Mouse (Mus musculus) cerebellum, postnatal 25 days (tissue): Measurements from ENCODE around the gene Gpatch3.

Experiments
- DNase-seq, 2 experiments: peaks; one replicate each; pipeline ENCODE4 v3.0.0; 2021; ENCODE audit warnings: mixed read lengths in 2 of 2

The Gpatch3 gene

DNA sequence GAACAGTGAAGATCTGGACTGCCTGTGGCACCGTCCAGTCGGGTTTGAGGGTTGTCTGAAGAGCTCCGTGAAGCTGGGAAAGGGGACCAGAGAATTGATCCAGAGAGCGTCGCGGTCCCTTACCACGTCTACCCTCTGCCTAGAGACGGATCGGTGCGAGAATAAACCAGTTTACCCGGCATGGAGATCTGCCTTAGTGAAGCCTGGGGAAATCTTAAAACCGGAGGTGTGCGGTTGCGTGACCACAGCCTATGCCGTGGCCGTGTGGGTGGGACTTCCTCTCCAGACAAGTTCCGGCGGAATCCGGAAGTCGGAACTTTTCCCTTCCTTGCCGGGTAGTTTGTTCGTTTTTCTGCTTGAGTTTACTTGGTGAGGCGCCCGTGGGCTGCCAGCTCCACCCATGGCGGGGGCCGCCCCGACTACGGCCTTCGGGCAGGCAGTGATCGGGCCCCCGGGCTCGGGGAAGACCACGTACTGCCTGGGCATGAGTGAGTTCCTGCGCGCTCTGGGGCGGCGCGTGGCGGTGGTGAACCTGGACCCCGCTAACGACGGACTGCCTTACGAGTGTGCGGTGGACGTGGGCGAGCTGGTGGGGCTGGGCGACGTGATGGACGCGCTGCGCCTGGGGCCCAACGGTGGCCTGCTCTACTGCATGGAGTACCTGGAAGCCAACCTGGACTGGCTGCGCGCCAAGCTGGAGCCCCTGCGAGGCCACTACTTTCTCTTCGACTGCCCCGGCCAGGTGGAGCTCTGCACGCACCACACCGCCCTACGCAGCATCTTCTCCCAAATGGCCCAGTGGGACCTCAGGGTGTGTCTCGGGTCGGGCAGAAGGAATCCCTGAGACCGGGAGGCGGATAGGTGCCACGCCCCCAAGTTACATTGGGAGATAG, 9.8 kb downstream of the Gpatch3 start, which contains the start of gene Gpn2:
Gpn2 (plus strand) TSS at position 304 of the 893 bp plus-strand sequence.
- peak; percentile 77 to 87 for DNase-seq

DNA sequence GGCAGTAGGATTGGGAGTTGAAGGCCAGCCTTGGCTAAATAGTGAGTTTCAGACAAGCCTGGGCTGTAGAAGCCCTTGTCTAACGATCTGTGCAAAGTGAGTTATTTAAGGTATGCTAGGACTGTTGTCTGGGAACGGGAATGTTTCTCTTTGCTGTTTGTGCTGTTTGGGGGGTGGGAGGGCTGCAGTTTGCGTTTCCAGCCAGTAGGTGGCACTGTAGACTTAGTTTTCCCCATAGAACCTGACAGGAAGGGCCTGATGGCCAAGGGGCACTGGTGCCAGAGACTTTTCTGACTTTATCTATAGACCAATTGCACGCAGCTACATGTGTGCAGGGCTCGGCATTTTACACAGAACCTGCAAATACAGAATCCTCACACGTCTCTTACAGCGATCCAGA, 18.0 kb downstream of the Gpatch3 start:
- DNase-seq: peak; percentile 80 to 81

DNA sequence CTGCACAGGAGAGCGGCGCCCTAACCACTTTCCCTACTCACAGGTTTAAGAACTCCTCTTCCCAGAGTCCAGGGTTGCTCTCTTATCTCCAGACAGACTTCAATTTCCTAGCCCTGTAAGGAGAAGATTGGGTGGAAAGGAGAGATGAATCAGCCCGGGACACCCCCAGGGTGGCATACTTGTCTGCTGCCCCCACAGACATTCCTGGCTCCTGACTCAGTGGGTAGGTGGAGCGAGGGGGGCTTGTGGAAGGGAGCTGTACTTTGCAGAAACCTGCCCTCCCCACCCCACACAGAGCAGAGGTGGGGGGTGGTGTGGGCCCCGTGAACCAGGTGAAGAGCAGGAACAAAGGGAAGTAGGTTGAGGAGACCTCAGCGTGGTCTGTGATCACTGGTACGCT, 21.0 kb downstream of the Gpatch3 start:
- no peak for DNase-seq

DNA sequence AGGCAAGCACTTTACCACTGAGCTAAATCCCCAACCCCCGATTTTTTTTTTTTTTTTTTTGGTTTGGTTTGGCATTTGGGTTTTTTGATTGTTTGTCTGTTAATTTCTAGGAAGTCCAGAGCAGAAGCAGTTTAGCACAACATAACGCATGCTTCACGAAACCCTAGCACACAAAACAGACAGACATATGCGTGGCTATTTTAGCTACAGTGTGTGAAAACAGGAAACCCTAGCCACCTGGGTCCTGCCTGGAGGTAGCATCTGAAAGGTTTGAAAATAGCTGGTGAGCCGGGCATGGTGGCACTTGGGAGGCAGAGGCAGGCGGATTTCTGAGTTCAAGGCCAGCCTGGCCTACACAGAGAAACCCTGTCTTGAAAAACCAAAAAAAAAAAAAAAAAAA, 21.5 kb downstream of the Gpatch3 start:
- no peak for DNase-seq

DNA sequence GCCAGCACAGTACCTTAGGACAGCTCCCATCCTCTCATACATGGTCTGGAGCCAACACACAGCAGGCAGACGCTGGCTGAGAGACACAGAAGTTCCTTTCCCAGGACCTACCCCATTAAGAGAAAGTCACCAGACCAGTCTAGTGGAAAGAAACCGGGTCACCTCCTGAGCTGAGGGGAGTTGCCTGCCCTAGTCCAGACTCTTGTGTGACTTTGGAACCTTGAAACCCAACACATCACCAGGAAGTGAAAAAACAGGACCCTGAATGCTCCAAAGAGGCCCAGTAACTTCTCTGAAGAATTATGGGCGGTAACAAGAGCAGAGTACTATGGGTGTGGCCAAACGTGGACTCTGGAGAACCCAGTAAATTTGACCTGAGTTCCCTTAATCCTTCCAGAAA, 24.1 kb downstream of the Gpatch3 start:
- DNase-seq: no peak

DNA sequence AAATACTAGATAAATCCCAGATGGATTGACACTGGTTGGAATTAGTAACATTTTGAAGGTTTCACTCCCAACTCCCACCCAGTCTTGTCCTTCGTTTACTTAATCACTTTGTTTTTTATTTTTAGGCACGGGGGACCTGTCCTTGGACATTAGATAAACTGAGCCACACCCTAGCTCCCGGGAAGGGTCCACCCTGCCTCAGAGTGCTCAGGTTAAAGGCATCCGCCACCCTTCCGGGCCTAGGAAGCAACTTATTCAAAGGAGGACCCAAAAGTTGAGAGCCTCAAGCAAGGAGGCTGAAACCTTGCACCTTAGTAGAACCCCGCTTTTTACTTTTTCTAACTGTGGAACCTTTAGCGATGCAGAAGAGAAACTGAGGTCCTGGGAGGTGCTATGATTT, 24.6 kb downstream of the Gpatch3 start:
- DNase-seq: no peak

DNA sequence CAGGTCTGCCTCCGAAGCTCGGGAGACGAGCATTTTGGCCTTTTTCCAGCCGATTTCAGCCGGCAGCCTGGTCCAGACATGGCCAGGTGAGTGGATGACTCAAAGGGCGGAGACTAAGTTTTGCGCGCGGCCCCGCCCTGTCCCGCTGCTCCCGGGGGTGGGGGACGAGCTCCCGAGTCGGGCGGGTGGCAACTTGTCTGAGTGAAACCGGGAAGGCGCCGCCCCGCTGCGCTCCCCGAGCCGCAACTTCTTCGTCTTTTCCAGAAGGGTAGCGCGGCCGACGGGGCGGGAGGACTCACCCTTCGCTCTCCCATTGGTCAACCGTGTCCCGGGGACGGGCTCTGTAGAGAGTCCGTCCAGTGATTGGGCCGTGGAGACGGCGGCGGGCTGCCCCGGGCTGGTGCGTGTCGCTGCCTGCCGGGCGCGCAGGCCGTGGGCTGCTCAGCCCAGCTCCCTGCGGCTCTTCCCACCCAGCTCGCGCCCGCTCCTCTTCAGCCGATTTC, 25.1 kb downstream of the Gpatch3 start:
- peak; percentile 79 to 87 for DNase-seq

DNA sequence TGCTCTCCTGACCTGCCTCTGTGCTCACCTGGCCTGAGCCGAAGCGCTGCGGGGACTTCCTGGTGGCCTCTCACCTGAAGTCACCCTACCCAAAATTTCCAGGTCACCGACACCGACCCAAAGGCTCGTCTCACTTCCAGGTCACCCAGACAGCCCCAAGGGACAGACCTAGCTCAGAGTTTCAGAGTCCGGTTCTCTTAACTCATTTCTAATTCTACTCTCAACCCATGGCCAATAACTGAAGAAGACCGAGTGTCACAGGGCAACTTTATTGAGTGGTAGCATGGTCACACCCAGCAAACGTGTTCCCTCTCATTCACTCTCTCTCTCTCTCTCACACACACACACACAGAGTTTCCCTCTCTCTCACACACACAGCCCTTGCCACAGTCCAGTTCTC, 25.8 kb downstream of the Gpatch3 start:
- DNase-seq: no peak

DNA sequence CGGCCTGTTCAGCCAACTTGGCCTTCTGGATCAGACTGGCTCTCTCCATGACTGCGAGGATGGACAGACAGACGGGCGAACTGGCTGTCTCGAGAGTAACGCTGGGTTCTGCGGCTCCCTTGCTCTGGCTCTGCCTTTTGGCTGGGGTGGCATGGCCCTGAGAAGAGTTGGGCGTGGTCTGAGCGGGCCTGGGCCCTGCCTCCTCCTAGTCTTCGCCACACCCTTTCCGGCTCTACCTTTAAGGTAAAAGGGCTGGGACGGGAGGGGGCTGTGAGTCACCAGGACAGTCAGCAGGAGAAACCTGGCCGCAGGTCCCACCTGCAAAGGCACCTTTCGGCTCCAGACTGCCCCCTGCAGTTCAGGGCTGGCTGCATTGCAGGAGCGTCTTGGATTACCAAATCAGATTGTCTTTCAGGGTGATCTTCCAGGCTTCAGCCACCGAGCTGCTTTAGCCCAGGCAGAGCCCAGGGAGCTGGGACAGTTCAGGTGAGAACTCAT, 27.2 kb downstream of the Gpatch3 start, which contains the start of gene Sfn:
Sfn (minus strand) TSS at position 448 of the 498 bp plus-strand sequence.
- peak; percentile 60 to 77 for DNase-seq

DNA sequence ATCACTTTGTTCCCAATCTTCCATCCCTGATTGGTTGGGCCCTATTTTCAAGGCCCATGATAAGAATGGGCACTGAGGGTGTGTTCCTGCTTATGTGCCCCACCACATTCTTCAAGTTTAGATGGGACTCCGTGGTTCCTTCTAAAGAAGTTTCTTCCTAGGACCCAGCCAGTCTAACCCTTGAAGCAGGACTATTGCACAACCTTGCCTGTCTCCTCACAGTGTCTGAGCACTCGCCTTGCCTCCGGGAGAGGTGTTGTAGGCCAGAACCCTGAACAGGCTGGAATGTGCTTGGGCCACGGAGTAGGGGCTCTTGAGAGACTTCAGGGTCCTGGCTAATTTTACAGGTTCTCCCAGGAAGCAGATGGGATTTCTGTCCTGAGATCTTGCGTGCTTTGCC, 28.5 kb downstream of the Gpatch3 start:
- DNase-seq: no peak

DNA sequence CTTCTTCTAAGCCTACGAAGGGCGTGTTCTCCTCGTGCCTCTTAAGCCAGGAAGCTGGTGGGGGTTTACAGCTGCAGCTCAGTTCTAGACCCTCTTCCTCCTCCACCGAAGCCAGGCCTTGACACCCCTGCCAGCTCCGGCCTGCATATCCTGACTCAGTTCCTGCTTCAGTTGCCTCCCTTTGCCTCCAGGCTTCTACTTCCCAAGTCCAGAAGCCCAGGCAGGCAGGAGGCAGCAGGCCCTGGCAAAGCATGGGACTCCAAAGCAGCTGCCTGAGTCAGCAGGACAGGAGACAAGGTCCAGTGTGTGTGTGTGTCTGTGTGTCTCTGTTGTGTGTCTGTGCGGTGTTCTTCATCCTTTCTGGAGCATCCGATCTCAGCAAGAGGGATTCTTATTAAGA, 29.6 kb downstream of the Gpatch3 start:
- DNase-seq: no peak

DNA sequence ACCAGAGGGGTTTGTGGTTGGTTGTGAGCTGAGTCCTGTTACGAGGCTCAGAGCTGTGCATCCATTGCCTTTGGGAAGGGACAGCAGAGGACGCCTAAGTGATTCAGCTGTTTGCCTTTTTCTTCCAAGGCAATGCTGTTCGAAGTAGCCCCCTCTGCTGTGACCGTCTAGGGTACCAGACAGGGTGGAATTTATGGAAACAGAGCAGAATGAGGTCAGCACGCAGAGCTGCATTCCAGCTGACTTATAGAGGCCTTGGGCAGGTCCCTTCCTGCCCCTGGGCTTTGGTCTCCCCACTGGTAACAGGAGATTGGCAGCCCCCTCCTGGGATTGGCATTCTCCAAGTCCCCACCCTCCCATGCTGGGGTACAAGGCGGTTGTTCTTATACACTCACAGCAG, 30.3 kb downstream of the Gpatch3 start:
- no peak for DNase-seq

DNA sequence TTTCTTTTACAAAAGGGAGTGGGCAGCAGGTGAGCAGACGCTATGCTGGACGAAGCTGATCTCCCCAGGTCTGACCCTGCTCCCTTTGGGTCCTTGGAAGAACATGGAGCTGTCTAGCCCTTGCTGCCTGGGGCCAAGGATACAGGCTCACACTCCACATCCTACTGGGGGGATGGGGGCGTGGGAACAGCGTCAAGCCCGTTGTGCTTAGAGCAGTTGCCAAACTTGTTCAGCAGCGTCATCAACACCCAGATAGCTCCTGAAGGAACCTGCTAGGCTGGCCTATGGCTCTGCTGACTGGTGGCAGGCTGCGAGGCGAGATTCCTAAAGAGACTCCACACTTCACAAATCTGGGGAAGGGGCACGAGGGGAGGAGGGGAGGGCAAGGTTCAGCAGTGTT, 30.8 kb downstream of the Gpatch3 start:
- DNase-seq: no peak

DNA sequence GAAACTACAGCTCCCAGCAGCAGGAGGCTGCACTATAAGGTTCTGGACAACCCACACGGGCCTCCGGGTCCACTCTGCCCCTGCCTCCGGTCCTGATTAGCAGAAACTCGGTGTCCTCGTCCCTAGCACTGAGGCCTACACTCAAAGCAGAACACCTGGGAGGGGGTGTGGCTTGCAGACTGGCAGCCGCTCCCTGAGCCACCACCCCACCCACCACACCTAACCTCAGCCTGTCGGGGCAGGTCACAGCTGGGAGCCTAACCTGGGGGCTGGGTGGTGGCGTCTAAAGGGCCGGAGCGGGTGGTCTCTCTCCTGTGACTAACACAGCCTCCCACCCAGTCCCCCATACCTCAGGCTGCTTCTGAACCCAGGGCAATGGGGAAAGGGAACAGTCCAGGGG, 32.7 kb downstream of the Gpatch3 start:
- no peak for DNase-seq

DNA sequence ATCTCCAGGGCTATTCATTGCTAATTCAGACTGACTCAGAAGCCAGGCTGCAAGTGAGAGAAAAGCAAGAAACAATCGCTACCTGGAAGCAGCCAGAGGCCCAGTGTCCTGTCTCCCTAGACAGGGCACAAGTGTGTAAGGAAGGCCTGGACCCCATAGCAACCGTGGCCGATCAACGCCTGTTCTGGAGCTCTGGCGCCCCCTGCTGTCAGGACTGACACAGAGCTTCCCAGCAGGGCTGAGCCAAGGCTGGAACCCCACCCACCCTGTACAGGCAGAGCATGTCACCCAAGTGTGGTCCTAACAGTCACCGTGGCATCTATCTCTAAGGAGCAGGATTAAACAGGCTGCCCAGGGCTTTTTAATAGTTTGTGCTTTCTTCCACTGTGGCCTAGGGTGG, 35.2 kb downstream of the Gpatch3 start:
- DNase-seq: peak; percentile 78 to 88

DNA sequence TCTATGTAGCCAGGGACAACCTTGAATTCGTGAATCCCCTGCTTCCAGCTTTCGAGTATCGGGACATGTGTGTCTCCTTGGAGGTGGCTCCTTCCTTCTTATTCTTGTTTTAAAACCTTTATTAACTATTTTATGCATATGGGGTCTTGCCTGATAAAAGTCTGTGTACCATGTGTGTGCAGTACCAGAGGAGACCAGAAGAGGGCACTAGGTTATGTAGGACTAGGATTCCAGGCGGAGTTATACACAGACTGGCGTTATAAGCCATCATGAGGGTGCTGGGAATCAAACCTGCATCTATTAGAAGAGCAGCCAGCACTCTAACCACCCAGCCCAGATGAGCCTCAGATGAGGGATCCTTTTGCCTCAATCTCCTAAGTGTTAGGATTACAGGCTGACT, 37.3 kb downstream of the Gpatch3 start:
- no peak for DNase-seq

DNA sequence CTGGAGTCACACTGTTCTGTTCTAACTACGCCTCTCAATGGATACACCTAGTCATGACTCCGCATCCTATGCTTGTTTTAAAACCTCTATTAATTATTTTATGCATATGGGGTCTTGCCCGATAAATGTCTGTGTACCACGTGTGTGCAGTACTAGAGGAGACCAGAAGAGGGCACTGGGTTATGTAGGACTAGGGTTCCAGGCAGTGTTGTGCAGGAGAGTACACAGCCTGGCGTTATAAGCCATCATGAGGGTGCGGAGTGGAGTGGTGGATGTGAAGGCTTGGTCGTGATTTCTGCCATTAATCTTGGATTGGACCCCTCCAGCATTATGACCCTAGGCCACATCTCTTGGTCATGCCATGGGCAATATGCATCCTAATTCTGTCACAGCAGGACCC, 37.9 kb downstream of the Gpatch3 start:
- no peak for DNase-seq

DNA sequence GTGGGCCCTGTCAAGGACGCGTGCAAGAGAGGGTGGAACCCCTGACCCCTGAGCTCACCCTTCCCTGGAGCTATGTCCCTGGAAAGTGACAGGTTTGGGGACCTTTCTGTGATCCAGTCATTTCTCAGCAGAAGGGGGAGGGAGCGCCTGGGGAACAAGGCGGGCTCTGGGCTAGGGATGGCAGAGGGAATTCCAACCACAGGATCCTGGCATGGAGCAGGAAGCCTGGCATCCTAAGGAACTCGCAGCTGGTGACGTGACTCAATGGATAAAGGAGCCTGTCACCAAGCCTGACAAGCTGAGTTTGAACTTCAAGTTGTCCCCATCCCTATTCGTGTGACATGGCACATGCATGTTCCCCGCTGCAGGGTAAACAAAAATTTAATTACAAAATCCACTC, 38.5 kb downstream of the Gpatch3 start:
- DNase-seq: no peak

DNA sequence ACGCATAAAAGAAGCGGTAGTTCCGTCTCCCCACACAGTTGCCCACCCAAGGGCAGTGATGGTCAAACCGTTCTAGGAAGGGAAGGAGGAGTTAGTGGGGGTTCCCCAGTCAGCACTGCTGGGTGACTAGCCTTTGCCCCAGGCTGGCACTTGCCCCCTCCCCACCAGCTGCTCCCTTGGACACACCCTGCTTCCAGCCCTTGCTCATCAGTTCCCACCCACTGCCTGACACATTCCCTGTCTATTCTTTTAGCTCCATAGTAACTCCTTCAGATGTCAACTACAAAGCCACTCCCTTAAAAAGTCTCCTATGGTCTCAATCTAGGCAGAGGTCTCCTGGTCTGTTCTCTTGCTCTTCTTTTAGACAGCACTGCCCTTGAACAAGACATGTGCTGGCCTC, 39.3 kb downstream of the Gpatch3 start:
- DNase-seq: no peak

DNA sequence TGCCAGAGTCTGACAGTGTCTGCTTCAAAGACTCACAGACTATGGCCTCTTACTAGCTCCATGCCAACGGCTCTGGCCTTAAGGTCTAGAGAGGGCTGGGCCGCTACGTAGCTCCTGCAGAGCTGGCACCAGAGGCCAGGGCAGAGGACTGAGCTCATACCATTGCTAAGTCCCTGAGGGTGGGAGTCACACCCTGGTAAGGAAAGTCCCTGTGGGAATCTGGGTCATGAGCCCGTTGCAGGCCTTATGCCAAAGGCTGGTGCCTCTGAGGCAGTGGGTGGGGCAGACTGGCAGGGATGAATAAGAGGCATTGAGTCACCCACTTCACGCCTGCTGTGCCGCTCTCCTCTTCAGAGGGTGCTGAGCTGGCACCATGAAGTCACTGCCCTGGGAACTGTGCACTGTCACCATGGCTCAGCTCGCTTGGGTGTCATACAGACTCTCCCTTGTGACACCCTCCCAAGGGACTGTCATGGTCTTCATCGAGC, 39.8 kb downstream of the Gpatch3 start:
- DNase-seq: peak in 1 of 2 experiments; percentile 56

DNA sequence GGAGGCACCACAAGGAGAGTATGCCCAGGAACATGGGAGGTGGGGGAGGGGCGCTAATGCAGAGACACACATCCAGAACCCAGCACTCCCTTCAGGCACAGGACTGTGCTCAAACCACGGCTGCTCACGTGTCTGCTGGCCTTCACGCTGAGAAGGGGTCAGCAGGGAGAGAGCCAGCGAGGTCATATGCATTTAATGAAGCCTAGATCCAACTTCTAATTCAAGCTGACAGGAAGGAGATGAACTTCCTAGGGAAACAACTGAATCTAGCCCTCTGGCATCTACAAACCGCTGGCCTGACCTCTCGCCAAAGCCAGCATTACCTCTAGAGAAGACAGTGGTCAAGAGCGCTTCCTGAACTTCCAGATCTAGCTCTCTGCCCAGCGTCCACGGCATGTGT, 40.9 kb downstream of the Gpatch3 start:
- no peak for DNase-seq

DNA sequence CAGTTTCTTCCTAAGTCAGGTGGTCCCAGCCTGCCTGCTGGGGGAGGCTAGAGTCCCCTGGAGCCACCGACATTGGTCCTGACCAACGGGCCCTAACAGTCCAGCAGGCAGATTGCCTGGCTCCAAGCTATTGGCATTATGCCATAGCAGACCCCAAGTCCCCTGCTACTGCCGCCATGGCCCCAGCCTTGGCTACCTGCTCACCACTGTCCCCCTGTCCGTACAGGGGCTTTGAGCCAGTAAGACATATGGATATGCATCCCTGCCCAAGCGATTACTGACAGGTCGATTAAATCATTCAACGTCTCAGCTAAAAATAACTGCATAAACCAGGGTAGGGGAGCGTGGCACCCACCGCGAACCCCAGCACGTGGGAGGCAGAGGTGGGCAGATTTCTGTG, 43.4 kb downstream of the Gpatch3 start:
- peak in 1 of 2 experiments; percentile 18 for DNase-seq

DNA sequence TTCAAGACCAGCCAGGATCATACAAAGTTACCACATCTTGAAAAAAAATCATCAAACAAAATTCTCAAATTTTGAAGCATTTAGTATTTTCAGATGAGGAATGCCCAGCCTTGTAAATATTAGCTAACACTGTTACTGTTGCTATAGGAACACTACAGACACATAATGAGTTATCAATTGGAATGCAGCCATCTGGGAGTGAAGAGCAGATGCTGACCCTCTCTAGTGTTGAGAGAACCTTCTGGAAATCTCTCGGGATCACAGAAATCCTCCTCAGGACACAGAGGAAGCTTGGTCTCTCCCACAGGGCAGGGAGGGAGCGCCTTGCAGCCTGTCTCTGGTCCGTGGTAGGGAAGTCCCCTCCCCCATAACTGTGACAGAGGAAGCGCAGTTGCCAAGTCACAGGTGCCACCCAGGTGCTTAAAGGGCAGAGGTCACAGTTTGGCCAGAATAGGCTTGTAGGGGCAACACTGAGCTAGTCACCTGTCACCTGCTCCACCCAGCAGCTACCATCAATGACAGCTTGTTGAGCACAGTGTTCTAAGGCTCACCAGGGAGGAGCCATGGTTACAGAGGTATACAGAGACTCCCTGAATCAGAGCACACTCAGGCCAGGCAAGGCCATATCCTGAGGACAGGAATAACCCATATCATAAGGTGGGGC, 45.1 kb downstream of the Gpatch3 start:
- peak in 1 of 2 experiments; percentile 4 for DNase-seq

DNA sequence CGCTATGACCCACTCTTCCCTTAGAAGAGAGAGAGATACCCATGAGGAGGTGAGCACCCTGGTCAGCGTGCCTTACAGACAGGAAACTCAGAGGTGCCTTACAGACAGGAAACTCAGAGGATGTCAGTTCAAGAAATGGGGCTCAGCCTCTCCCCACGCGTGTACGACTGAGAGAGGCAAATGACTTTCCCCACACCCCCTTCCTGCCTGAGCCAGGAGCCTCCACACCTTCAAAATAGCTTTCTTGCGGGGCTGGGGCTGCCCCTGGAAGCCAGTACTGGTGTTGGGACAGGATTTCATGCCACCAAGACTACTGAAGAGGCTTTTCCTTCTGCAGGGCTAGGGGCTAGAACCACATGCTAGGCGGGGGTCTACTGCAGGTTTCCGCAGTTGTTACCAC, 46.1 kb downstream of the Gpatch3 start:
- no peak for DNase-seq
